Mouse (Mus musculus): Measurements from ENCODE around the gene Prodh2. TPM values are rescaled to one million over a fixed set of nuclear protein-coding genes. Genes with fewer than 3 reads are reported as not detected.
A peak's percentile ranks its signal among the peaks of the same experiment; 100 is the strongest.

Gene Prodh2
- not detected in 2 replicates for polyA plus RNA-seq (2012; ENCODE audit: insufficient read depth, insufficient read length, low replicate concordance, missing spikeins)

GRCm38 (mm10) chr7:30493401-30493931, at the start of gene Prodh2:
Gene Prodh2, plus strand, starts transcription at chr7:30493622.
- 69% methylated on average over 11 of the region's 11 CpGs for WGBS
- Histone ChIP-seq H3K27ac (ENCODE audit: insufficient read depth, low read depth, low read length) (no peak within 1 kb of the TSS), H3K4me1 (ENCODE audit: control insufficient read depth, insufficient read depth, low read length) (no peaks in the 10 kb centered on the region), H3K4me3 (ENCODE audit: insufficient read depth, low read depth, low read length) (no peak within 1 kb of the TSS)
- TF ChIP-seq CTCF (IDR thresholded peaks at IDR 0.05; ENCODE audit: insufficient read depth, low read depth, low read length) (no peak), POLR2A (IDR thresholded peaks at IDR 0.05; ENCODE audit: insufficient read depth, low read depth, low read length) (no peak)

GRCm38 (mm10) chr7:30443696-30444095, 49.7 kb upstream of the Prodh2 start:
- Histone ChIP-seq H3K4me3 (ENCODE audit: insufficient read depth, low read depth, low read length) (peak overlapping the region; percentile 89), H3K4me1 (ENCODE audit: control insufficient read depth, insufficient read depth, low read length) (peaks cover 36% of the 10 kb centered on the region), H3K27ac (ENCODE audit: insufficient read depth, low read depth, low read length) (no peak overlapping the region)
- TF ChIP-seq POLR2A (IDR thresholded peaks at IDR 0.05; ENCODE audit: insufficient read depth, low read depth, low read length) (no peak), CTCF (IDR thresholded peaks at IDR 0.05; ENCODE audit: insufficient read depth, low read depth, low read length) (no peak)
- WGBS: 14% methylated on average over 9 of the region's 9 CpGs

- Histone ChIP-seq H3K4me1 (ENCODE audit: control insufficient read depth, insufficient read depth, low read length) (peaks cover 36% of the 10 kb centered on the region), H3K27ac (ENCODE audit: insufficient read depth, low read depth, low read length) (peak overlapping the region; percentile 95), H3K4me3 (ENCODE audit: insufficient read depth, low read depth, low read length) (peak overlapping the region; percentile 89)
- TF ChIP-seq POLR2A (IDR thresholded peaks at IDR 0.05; ENCODE audit: insufficient read depth, low read depth, low read length): peak; percentile 30
- no peak for TF ChIP-seq CTCF (IDR thresholded peaks at IDR 0.05; ENCODE audit: insufficient read depth, low read depth, low read length)
- under 1% methylated on average over 38 of the region's 38 CpGs for WGBS
These were observed 49.1 kb upstream of the Prodh2 start for GRCm38 (mm10) chr7:30444154-30444970.

- WGBS: under 1% methylated on average over 66 of the region's 72 CpGs
- peak within 1 kb of the TSS; percentile 95 for H3K27ac ChIP-seq (ENCODE audit: insufficient read depth, low read depth, low read length)
- peaks cover 31% of the 10 kb centered on the region for H3K4me1 ChIP-seq (ENCODE audit: control insufficient read depth, insufficient read depth, low read length)
- peak within 1 kb of the TSS; percentile 89 for H3K4me3 ChIP-seq (ENCODE audit: insufficient read depth, low read depth, low read length)
- no peak; the same call in 1 of the 2 replicates for TF ChIP-seq CTCF (IDR thresholded peaks at IDR 0.05; ENCODE audit: insufficient read depth, low read depth, low read length)
- peak; percentile 40 for TF ChIP-seq POLR2A (IDR thresholded peaks at IDR 0.05; ENCODE audit: insufficient read depth, low read depth, low read length)
These were observed 48.3 kb upstream of the Prodh2 start, which contains the start of gene Aplp1 for GRCm38 (mm10) chr7:30444971-30445751. Gene Aplp1, minus strand, starts transcription at chr7:30445535.

GRCm38 (mm10) chr7:30450241-30450640, 43.2 kb upstream of the Prodh2 start:
- TF ChIP-seq POLR2A (IDR thresholded peaks at IDR 0.05; ENCODE audit: insufficient read depth, low read depth, low read length): no peak
- no peak for TF ChIP-seq CTCF (IDR thresholded peaks at IDR 0.05; ENCODE audit: insufficient read depth, low read depth, low read length)
- Histone ChIP-seq H3K4me1 (ENCODE audit: control insufficient read depth, insufficient read depth, low read length) (peaks cover 16% of the 10 kb centered on the region), H3K4me3 (ENCODE audit: insufficient read depth, low read depth, low read length) (no peak overlapping the region), H3K27ac (ENCODE audit: insufficient read depth, low read depth, low read length) (no peak overlapping the region)
- 58% methylated on average over 7 of the region's 7 CpGs for WGBS

- Histone ChIP-seq H3K4me3 (ENCODE audit: insufficient read depth, low read depth, low read length) (no peak overlapping the region), H3K4me1 (ENCODE audit: control insufficient read depth, insufficient read depth, low read length) (peaks cover 31% of the 10 kb centered on the region), H3K27ac (ENCODE audit: insufficient read depth, low read depth, low read length) (no peak overlapping the region)
- WGBS: 17% methylated on average over 25 of the region's 25 CpGs
- no peak for TF ChIP-seq POLR2A (IDR thresholded peaks at IDR 0.05; ENCODE audit: insufficient read depth, low read depth, low read length)
- no peak for TF ChIP-seq CTCF (IDR thresholded peaks at IDR 0.05; ENCODE audit: insufficient read depth, low read depth, low read length)
These were observed 40.1 kb upstream of the Prodh2 start for GRCm38 (mm10) chr7:30453327-30453726.

- no peak overlapping the region for H3K4me3 ChIP-seq (ENCODE audit: insufficient read depth, low read depth, low read length)
- H3K4me1 ChIP-seq (ENCODE audit: control insufficient read depth, insufficient read depth, low read length): peaks cover 36% of the 10 kb centered on the region
- H3K27ac ChIP-seq (ENCODE audit: insufficient read depth, low read depth, low read length): no peak overlapping the region
- TF ChIP-seq CTCF (IDR thresholded peaks at IDR 0.05; ENCODE audit: insufficient read depth, low read depth, low read length): no peak
- TF ChIP-seq POLR2A (IDR thresholded peaks at IDR 0.05; ENCODE audit: insufficient read depth, low read depth, low read length): no peak
- 5% methylated on average over 24 of the region's 25 CpGs for WGBS
These were observed 39.7 kb upstream of the Prodh2 start for GRCm38 (mm10) chr7:30453766-30454165.

GRCm38 (mm10) chr7:30454259-30454658, 39.2 kb upstream of the Prodh2 start:
- no peak overlapping the region for H3K27ac ChIP-seq (ENCODE audit: insufficient read depth, low read depth, low read length)
- WGBS: 33% methylated on average over 6 of the region's 6 CpGs
- no peak for TF ChIP-seq POLR2A (IDR thresholded peaks at IDR 0.05; ENCODE audit: insufficient read depth, low read depth, low read length)
- no peak for TF ChIP-seq CTCF (IDR thresholded peaks at IDR 0.05; ENCODE audit: insufficient read depth, low read depth, low read length)
- H3K4me1 ChIP-seq (ENCODE audit: control insufficient read depth, insufficient read depth, low read length): peaks cover 40% of the 10 kb centered on the region
- no peak overlapping the region for H3K4me3 ChIP-seq (ENCODE audit: insufficient read depth, low read depth, low read length)

All from olfactory bulb, adult 2 months (tissue).